Mouse (Mus musculus) embryo, embryonic 10 days (tissue): ENCODE measurements around the gene Usp51.
"Not testable (repeated sequence)": the region's sequence is repeated elsewhere in the genome, so short reads cannot be mapped to it uniquely, and the experiment has no call there.

ENCODE experiments used
- DNase-seq: peaks from one replicate; pipeline ENCODE4 v3.0.0-alpha.2; 2015; ENCODE audit warnings: low spot score

Gene Usp51

DNA sequence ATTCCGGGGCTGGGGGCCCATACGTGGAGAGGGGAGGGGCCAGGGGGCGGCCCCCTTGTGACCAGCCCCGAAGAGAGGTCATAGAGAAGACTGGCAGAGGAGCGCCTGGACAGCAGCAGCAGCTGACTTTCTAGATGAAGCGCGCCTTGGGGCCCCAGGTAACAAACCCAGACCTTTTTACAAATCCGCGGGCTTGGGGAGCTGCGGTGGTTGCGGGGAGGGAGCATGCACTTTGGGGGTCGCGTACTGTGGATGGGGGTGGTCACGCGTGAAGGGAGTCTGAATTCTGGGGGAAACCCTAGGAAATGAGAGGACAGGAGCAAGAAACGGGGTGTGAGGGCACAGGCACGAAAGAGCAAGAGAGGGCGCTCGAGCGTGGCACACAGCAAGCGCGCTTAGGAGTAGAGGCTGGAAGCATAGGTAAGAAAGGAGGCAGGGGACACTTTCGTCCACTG is at the start of gene Usp51:
Gene Usp51 (plus strand): TSS at position 83 of the 455 bp plus-strand sequence.
- peak; percentile 71 for DNase-seq

DNA sequence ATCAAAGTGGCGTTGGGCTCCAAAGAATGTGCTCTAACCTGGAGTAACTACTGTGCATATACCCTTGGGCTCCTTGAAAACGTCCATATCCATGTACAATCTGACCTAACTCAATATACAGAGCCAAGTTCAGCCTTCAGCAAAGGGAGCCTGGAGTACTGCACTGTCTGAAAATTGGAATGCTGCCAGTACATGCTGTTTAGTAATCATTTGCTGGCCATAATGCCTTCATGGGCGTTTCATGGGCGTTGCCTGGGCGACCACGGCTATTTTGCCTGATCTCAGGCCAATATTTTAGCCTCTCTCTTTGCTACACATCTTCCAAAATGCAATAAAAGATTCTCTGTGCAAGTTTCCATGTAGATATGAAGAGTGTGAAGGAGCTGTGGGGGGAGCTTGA is 36.7 kb upstream of the Usp51 start:
- DNase-seq, result no peak

DNA sequence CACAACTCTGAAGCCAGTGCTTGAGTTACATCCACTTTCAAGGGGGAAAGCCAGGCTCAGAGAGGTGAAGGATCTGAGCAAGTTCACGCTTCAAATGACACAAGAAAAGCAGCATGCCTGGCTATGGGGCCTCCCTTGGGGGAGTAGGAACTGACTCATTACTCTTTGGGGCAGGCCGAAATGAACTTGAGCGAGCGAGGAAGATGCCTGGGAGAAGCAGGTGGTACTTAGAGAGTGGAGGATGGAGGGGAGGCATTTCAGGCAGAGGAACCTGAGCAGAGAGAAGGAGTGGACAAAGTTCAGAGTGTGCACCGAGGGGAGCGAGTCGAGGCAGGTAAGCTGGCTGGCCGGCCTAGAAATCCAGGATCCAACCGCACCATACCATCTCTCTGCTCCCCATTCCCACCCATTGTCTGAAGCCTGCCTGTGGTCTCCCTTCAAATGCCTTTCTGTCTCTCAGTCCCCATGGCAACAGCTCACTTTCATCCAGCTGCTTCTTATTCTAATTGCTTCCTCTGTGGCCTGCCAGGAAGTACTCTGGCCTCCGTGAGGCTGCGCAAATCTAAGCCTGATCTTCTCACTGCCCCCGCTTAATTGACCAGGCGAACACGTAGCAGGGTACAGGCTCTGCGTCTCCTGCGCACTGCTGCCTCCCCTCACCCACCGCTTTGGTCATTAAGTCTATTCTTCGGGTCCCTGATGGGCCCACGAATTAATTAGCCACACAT is 32.6 kb upstream of the Usp51 start:
- DNase-seq, result not testable (repeated sequence)

DNA sequence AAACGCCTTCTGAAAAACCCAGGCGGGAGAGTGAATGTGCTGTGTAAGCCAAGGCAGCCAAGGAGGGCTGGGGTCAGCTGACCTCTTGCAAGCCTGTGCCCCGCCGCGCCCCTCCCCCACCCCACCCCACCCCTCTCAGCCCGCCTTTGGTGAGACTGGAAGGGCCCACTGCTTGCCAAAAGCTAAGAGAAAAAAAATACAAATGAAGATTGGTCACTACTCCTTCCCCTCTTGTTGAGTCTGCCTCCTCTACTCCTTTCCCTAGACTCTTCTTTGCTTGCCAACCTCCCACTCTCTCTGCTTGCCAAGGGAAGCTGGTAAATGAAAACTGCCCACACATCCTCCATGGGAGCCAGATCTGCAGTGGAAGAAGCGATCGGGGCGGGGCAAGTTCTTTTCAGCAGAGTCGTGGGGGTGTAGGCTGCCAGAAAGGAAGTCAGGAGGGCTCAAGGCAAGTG is 32.0 kb upstream of the Usp51 start:
- peak; percentile 37 for DNase-seq

DNA sequence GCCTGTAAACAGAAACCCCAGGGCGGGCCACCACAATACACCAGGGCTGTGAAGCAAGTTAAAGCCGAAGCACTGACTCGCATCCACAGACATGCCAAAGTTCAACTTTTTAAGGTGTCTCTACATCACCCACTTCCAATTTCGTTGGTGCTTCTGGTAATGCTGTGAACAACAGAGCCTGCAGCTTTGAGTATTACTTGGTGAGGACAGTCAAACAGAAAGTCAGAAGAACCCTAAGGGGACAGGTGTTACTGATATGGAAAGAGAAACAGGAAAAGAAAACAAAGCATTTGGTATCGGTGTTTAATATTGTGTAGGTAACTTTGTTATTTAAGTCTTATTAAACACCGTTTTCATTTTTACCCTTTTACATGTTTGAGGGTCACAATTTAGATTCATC is 29.7 kb upstream of the Usp51 start:
- DNase-seq, result no peak

DNA sequence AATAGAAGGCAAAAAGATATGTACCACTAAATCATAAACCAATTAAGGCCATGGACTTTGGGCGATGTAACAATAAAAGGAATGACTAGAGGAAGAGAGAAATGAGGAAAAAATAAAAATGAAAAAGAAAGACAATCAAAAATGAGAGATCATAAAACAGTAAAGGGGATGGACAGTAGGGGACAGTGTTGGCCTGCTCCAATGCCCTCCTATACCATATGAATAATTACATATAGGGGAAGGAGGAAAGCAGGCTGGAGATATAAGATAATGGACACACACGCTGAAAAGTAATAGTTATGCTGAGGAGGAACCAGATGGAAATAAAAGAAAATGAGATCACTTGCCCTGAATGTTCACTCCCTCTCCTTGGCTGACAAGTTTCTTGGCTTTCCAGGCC is 21.3 kb upstream of the Usp51 start:
- no peak for DNase-seq

DNA sequence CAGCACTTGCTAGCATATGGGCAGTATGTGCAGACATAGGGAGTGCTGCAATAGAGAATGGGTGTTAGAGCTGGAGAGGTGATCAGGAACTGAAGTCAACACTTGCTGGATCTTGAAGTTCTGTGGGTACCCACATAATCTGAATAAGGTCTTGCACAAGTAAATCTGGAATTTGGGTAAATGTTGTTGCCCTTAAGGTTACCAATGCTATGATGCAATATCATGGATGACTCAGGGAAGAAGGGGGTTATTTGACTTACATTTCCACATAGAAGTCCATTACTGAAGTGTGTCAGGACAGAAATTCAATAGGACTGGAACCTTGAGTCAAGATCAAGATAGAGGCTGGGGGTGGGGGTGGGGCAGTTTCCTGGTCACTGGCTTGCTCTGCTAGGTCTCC is 16.4 kb upstream of the Usp51 start:
- DNase-seq, result not testable (repeated sequence)

DNA sequence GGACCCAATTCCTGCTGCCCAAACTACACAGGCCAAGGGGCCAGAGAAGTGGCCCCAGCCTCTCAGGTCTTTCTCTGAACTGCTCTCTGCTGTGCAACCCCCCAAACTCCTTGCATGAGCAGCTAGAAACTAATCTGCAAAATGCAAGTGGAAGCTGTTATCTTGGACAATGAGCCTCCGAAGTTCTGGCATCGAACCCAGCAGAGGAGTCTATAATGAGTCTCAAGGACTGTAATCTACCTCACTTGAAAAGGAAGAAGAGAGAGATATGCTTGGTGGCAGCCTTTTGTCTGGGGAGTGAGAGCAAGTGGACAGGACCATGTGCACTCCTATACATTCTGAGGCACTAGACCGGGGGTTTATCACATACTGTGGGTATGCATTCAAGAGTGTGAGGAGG is 10.2 kb upstream of the Usp51 start:
- DNase-seq, result not testable (repeated sequence)

DNA sequence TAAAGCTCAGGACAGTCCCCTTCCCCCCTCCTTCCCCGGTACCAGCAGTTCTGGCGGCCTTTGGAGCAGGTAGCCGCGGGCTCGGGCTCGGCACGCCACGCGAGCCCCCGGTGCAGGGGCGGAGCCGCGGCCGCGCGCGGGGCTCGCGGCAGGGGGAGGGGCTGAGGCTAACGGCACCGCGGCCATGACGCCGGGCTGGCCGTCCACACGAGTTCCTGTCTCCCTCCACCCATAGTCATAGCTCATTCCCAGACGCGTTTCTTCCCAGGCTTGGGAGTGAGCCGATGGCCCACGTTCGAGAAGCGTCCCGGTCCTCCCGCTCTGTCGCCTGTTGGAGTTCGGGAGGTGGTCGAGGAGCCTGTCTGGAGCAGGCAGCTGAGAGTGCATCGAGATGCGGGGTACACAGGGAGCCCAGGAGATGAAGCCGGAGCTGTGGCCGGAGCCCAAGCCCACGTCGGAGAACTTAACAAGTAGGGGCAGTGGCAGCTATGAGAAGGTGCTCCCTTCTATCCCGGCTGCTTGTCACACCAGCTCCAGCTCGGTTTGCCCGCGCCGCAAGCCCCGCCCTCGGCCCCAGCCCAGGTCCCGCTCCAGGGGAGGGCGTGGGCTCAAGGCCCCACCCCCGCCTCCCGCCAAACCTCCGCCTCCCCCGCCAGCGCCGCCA is 884 bp downstream of the Usp51 start:
- DNase-seq, result peak; percentile 57

DNA sequence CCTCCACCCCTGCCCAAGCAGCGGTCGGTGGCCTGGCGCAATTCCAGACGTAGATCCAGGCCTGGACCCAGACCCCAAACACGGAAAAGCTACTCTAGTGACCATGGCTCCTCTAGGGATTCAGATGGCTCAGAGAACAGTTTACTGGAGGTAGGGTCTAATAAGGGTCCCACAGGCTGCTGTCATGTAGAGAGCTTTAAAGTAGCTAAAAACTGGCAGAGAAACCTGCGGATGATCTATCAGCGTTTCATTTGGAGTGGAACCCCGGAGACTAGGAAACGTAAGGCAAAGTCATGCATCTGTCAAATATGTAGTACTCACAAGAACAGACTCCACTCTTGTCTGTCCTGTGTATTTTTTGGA is 1.4 kb downstream of the Usp51 start:
- no peak for DNase-seq

DNA sequence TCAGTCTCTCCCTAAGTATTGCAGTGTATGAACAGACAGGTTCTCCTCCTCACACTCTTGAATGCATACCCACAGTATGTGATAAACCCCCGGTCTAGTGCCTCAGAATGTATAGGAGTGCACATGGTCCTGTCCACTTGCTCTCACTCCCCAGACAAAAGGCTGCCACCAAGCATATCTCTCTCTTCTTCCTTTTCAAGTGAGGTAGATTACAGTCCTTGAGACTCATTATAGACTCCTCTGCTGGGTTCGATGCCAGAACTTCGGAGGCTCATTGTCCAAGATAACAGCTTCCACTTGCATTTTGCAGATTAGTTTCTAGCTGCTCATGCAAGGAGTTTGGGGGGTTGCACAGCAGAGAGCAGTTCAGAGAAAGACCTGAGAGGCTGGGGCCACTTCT is 19.0 kb downstream of the Usp51 start:
- DNase-seq, result not testable (repeated sequence)

DNA sequence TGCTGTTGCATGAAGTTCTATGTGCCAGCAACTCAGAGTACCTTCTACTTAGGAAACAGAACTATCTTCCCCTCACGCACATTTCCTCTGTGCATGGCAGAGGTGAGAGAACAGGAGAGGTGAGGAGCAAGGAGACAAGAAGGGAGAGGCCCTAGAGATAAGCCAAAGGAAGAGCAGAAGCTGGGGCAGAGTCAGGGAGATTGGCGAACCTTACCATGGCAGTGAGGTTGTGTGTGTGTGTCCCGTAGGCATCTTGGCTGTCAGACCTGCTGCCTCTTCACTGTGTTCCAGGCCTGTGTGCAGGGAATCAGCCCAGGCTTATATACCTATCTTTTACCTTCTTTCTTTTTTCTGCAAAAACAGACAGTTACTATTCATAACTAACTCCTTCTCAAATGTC is 19.4 kb downstream of the Usp51 start:
- DNase-seq, result not testable (repeated sequence)

DNA sequence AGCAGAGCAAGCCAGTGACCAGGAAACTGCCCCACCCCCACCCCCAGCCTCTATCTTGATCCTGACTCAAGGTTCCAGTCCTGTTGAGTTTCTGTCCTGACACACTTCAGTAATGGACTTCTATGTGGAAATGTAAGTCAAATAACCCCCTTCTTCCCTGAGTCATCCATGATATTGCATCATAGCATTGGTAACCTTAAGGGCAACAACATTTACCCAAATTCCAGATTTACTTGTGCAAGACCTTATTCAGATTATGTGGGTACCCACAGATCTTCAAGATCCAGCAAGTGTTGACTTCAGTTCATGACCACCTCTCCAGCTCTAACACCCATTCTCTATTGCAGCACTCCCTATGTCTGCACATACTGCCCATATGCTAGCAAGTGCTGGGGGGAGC is 25.3 kb downstream of the Usp51 start:
- DNase-seq, result not testable (repeated sequence)

DNA sequence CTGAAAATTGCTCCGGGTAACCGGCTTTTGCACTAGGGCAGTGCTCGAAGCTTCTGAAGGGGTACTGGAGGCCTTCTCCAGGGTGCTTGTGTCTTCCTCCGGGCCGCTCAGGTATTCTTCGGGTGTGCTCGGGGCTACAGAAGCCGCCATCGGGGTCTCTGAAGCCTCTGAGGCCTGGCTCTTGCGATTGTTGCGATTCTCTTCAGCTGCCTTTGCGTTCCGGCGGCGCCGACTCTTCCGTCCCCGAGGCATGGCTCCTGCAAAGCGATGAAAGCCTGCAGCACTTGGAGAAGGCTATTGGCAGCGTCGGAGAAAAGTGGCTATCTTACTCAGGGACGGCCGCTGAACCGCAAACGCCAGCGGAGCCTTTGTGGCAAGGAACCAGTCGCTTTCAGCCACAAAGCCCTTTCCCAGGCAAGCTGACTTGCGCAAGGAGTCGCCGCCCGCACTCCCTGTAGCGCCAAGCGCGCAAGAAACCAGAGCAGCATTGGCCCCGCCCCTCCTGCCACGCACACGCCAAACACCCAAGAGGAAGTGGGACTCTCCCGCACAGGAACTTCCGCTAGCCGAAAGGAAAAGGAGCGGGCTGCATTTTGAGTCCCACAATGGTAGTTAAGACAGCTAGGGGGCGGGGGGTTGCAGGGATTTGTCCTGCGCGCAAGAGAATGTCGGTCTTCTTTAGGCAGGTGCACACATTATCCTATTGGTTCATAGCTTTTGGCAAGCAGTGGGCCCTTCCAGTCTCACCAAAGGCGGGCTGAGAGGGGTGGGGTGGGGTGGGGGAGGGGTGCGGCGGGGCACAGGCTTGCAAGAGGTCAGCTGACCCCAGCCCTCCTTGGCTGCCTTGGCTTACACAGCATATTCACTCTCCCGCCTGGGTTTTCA is 31.1 kb downstream of the Usp51 start, which contains the start of gene Mageh1:
Gene Mageh1 (minus strand): TSS at position 489 of the 885 bp plus-strand sequence.
- DNase-seq, result peak; percentile 83

DNA sequence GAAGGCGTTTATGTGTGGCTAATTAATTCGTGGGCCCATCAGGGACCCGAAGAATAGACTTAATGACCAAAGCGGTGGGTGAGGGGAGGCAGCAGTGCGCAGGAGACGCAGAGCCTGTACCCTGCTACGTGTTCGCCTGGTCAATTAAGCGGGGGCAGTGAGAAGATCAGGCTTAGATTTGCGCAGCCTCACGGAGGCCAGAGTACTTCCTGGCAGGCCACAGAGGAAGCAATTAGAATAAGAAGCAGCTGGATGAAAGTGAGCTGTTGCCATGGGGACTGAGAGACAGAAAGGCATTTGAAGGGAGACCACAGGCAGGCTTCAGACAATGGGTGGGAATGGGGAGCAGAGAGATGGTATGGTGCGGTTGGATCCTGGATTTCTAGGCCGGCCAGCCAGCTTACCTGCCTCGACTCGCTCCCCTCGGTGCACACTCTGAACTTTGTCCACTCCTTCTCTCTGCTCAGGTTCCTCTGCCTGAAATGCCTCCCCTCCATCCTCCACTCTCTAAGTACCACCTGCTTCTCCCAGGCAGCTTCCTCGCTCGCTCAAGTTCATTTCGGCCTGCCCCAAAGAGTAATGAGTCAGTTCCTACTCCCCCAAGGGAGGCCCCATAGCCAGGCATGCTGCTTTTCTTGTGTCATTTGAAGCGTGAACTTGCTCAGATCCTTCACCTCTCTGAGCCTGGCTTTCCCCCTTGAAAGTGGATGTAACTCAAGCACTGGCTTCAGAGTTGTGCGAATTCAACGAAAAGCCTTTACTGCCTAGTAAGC is 31.9 kb downstream of the Usp51 start:
- DNase-seq, result not testable (repeated sequence)
